In the genomic region with DNA sequence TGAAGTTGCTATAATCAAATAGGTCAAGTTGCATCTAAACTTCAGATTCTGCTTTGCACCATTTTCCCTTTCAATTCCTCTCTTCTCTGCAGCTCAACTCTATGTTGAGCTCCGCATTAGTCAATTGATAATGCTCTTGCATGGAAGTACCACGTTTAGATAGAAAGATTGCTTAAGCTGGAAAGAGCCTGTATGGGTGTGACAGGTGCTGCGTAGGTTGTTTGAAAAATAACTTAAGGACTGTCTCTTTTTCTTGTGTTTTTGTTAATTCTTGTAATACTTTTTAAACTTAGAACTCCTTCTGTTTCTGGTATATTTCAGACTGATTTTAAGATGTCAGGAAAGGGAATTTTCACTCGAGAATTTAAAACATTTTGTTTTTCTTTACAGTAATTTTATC, we compare ENCODE assay signal across 24 mouse cellular contexts. TPM values are rescaled to one million over a fixed set of nuclear protein-coding genes. Genes with fewer than 3 reads are reported as not detected.
DNase-seq lines count a peak whose midpoint lies in the region; ATAC-seq lines count a peak whose summit lies in the region.
"Had no signal": no experiment of that assay in that cellular context is flagged by ENCODE, and none has a peak within 500 bp of the region (broad histone marks: within the 10 kb centered on the region; RNA-seq: fewer than 3 reads in every experiment).

No protein-coding gene starts in this region.

- no peak for ATAC-seq in kidney, embryonic 15.5 days (replicated peaks; ENCODE audit: low FRiP score)
- ATAC-seq: activated CD4-positive, CD25-positive, alpha-beta regulatory T cell, adult 4 months; CD4-positive, CD25-positive, alpha-beta regulatory T cell, adult 4 months; Patski had no signal

- H3K9ac ChIP-seq in kidney, embryonic 15.5 days, result no peak overlapping the region

- DNase-seq in layer of hippocampus, adult 9-11 months, result peak; percentile 43
- no peak for DNase-seq in layer of hippocampus, postnatal 14 days (ENCODE audit: low spot score in 2 of 2)
- peak; percentile 45 to 49 for DNase-seq in right cerebral cortex, adult 2 months (ENCODE audit: low spot score in 2 of 2)
- DNase-seq in right cerebral cortex, postnatal 25 days, result no peak
- DNase-seq in brain, adult 2 months (ENCODE audit: low read depth, low spot score), result peak; percentile 60
- peak; percentile 68 for DNase-seq in telencephalon, adult 2 months (ENCODE audit: low read depth, low spot score)
- DNase-seq in kidney, adult 18-20 months, result no peak
- DNase-seq: adrenal gland, adult 2 months; adrenal gland, adult 8-10 months; adrenal gland, postnatal 10 days; adrenal gland, postnatal 14 days; adrenal gland, postnatal 25 days; adrenal gland, postnatal 36 days; B cell, adult 2 months; cerebellum, adult 11 months; cerebellum, adult 11-12 months; cerebellum, adult 18-20 months had no signal

- H3K27ac ChIP-seq in kidney, embryonic 15.5 days, result no peak overlapping the region

- no peak overlapping the region for H3K4me3 ChIP-seq in kidney, embryonic 15.5 days (replicated peaks)

- no peaks in the 10 kb centered on the region for H3K9me3 ChIP-seq in kidney, embryonic 15.5 days (replicated peaks)
- H3K9me3 ChIP-seq: G1E had no signal

- peaks cover 3% of the 10 kb centered on the region; the same call in 1 of the 2 replicates for H3K27me3 ChIP-seq in kidney, embryonic 15.5 days
- H3K27me3 ChIP-seq: CH12.LX had no signal

- H3K4me1 ChIP-seq in kidney, embryonic 15.5 days, result no peaks in the 10 kb centered on the region

- H3K36me3 ChIP-seq in kidney, embryonic 15.5 days, result no peaks in the 10 kb centered on the region
- H3K36me3 ChIP-seq: G1E had no signal

- WGBS in kidney, embryonic 15.5 days, result 69% methylated on average over 4 of the region's 4 CpGs

- H3K4me2 ChIP-seq in kidney, embryonic 15.5 days, result no peak overlapping the region

RNA-seq across cellular contexts. Expression of a gene that starts 26.5 kb away (rescaled TPM):
- total RNA-seq in layer of hippocampus, postnatal 14 days (2021), result 100 to 1,000 TPM; 650 to 669 TPM
- polyA plus RNA-seq in kidney, embryonic 15.5 days (2015; fragmentation: Nextera tagmentation; extraction: Ambion mirVana), result 1.8 and 3.5 TPM in 2 replicates
- total RNA-seq: MEL had no signal
- polyA plus RNA-seq: activated CD4-positive, CD25-positive, alpha-beta regulatory T cell, adult 4 months; CD4-positive, CD25-positive, alpha-beta regulatory T cell, adult 4 months; G1E had no signal

Comparison
In these comparisons a context has a peak if more than half of its experiments do, and no peak if none do; other contexts are left out.
1. DNase-seq: peak in layer of hippocampus, adult 9-11 months (single experiment), right cerebral cortex, adult 2 months (2 of 2), brain, adult 2 months (single experiment) and telencephalon, adult 2 months (single experiment); none in layer of hippocampus, postnatal 14 days (0 of 2), right cerebral cortex, postnatal 25 days (single experiment) and kidney, adult 18-20 months (single experiment).